Mouse (Mus musculus) left cerebral cortex, adult 9 months (tissue): Measurements from ENCODE around the gene Frem3.

Experiments used
- DNase-seq, 2 experiments: peaks; one replicate each; pipeline ENCODE4 v3.0.0; 2022; ENCODE audit warnings: low spot score in 2 of 2

Gene Frem3

DNA sequence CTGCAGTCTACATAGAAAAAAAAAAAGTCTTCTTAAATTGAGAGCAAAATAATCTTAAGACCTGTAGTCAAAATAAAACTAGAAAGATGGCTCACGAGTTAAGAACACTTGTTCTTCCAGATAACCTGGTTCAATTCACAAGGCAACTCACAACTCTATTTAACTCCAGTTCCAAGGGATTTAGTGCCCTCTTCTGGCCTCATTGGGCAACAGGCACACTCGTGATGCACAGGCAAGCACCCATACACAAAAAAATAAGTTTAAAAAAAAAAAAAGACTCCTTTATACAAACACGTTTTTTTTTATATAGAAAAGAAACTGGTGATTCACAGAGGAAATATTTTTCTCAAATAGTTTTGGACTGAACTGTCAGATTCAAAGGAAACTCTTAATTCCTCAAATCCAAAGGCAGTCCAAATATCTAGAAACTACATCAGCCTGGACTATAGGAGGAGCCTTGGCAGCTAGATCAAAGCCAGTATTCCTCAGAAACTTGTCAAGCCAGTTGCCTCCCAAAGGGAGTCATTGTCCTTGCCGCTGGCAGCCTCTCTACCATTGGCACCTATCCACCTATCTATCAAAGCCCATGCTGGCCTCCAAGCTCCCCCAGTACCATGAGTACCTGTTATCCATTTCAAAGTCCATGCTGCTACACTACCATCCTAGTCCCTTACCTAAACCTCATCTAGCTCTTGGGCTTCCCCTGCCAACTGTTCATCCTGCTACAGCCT is 100.0 kb downstream of the Frem3 start:
- no peak for DNase-seq

DNA sequence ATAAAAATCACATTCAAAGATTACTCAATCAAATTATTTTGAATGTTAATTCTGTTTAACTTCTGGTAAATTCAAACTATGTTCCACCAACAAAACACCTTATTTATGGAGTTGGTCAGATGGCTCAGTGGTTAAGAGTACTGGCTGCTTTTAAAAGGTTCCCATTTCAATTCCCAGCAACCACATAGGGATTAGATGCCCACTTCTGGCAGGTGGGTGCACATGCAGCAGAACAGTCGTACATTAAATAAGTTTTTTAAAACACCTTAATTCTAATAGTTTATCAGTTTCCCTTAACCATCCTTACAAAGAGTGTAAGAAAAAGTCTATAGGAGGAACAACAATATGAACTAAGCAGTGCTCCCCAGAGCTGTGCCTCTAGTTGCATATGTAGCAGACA is 103.6 kb downstream of the Frem3 start:
- no peak for DNase-seq

DNA sequence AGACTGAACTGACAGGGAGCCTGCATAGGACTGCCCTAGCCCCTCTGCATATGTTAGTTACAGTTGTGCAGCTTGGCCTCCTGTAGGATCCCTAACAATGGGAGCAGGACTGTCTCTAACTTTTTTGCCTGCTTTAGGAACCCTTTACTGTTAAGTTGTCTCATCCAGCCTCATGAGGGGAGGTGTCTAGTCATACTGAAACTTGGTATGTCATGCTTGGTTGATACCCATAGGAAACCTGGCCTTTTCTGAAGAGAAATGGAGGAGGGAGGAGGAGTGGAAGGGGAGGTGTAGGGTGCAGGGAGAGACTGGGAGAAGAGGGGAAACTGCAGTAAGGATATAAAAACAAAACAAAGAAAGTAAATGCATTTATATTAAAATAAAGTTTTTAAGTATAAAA is 121.4 kb downstream of the Frem3 start:
- DNase-seq, result no peak

DNA sequence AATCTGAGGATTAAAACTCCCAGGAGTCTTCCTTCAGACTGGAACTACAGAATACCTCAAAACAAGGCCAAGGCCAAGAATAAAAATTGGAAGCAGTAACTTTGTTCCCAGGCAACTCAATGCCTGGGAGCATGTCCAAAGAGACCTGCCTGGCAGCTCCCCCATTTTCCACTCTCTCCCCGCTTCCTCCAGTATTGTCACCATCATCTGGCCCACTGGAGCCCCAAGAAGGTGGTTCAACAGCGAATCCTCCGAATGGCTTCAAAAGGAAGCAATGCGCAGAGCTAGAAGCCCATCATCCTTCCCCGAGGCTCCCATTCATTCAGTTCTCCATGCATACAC is 127.1 kb downstream of the Frem3 start:
- no peak for DNase-seq

DNA sequence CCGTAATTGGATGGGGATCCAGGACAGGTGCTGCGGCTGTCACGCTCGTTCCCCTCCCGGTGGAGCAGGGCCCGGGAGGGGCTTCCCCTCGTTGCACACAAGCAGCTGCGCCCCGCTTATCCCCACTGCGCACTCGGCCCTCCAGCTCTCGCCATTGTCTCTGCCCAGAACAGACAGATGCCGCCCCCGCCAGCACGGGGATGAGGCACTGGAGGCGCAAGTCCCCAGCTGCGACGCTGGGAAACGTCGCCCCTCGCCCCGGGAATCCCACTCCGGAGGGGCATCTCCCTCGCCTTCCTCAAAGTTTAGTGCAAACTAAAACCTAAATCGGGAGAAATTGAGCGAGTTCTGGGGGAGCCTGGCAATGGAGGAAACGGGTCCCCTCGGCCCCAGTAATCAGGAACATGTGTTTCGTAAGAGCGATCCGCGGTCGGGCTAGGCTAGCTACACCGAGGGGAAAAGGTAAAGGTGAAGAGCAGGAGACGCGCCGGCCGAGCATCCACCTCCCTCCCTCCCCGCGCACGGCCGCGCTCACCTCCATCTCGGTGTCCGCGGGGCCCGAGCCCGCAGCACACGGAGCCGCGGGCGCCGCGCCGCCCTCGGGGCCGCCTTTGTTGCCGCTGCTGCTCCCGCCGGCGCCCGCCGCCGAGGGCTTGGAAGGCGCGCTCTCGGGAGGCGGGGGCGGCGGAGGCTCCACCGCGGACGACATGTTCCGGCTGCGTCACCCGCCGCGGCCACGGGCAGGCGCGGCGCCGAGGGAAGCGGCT is 127.7 kb downstream of the Frem3 start:
- DNase-seq, result peak in 1 of 2 experiments; percentile 68

DNA sequence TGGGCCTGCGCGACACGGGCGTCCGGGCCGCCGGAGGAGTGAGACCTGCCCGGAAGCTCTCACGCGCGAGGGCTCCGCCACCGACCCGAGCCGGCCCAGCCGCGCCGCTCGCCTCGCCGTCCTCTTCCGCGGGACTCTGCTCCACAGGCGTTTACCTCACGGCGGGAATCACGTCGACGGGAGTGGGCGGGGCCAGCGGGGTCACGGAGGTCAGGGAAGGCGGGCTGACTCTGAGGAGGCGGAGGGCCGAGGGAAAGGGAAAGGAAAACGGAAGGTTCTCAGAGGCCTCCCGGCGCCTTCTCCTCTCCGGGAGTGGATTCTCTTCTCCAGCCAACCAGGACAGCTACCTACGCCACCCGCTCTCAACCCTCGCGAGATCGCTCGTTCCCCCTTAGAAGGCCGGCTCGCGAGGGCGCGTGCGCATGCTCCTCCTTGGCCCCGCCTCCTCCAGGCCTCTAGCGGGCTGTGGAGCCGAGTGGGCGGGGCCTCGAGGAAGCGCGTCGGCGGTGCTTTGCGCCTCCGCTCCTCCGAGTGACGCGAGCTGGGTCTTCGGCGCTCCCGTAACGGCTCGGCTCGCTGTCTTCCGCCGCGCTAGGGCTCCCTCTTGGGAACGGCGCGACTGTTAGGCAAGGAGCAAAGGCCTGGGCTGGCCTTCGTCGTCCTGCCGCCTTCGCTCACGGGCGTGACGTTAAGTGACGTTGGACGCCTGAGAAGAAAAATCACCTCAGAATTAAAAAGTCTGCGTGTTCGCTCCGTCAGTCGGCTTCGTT is 128.5 kb downstream of the Frem3 start, which contains the start of gene Smarca5:
Gene Smarca5 (minus strand): TSS at position 343 of the 770 bp plus-strand sequence.
- peak; percentile 93 to 95 for DNase-seq

DNA sequence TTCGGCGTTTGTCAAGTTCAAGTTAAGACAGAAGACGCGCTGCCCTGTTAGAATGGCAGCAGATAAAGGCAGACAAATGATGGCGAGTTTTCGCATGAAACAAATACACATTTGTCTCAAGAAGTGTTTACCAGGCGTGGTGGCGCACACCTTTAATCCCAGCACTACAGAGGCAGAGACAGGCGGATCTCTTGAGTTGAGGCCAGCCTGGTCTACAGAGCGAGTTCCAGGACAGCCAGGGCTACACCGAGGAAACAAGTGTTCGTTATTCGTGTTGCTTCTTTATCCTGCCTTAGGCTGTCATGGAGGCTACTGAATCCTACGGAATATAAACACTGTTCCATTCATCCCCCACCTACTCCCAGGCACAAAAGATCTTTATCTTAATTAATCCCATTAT is 129.1 kb downstream of the Frem3 start:
- DNase-seq, result no peak
